Mouse (Mus musculus): ENCODE data around the gene Plaur. TPM values are rescaled to one million over a fixed set of nuclear protein-coding genes. Genes with fewer than 3 reads are reported as not detected.

Gene Plaur
- polyA plus RNA-seq, 1 experiment from 2014 or later: 14.4 TPM

- no peak overlapping the region for H3K4me2 ChIP-seq
- peaks cover 4% of the 10 kb centered on the region for H3K4me1 ChIP-seq
- H3K9ac ChIP-seq: no peak overlapping the region
- no peaks in the 10 kb centered on the region for H3K9me3 ChIP-seq (replicated peaks)
- no peak overlapping the region for H3K27ac ChIP-seq
- H3K27me3 ChIP-seq: peaks cover 19% of the 10 kb centered on the region; the same call in 1 of the 2 replicates
- WGBS: 68% methylated on average over 16 of the region's 16 CpGs
- H3K4me3 ChIP-seq (replicated peaks): no peak overlapping the region
- no peak for ATAC-seq (replicated peaks; ENCODE audit: low FRiP score)
- no peaks in the 10 kb centered on the region for H3K36me3 ChIP-seq
These were observed 32.7 kb upstream of the Plaur start for GRCm38 (mm10) chr7:24429413-24430112.

DNA sequence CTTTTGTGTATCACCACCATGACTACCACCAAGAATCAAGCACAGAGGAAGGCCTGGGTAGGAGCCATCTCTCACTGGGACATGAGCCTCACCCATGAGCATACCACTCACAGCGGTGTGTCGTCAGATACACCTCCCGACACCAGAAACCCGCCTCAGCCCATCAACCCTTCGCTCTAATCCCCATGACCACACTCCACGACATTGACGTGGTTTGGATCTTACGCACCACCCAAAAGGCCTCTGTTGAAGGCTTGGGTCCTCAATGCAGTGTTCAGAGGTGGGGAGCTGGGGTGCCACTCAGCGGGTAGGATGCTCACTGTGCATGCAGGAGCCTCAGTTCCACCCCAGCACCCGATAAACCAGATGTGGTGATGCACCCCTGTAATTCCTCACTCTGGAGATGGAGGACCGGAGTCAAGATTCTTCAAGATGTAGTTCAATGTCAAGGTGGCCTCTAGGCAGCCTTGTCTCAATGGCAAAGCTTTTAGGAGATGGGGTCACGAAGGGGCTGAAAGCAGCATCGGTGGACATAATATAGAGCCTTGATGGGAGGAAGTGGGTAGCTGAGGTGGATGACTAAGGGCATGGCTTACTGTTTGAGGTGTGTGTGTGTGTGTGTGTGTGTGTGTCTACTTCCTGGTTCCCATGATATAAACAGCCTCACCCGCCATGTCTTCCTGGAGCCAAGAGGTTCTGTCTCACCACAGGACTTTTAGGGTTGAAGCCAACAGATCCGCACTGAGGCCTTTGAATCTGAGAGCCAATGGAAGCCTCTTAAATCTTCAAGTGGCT is 31.5 kb upstream of the Plaur start:
- Histone ChIP-seq H3K4me1 (0 out of 2 replicates have a peak, but pooled peaks cover 2% of the 10 kb centered on the region), H3K36me3 (no peaks in the 10 kb centered on the region), H3K4me3 (replicated peaks) (no peak overlapping the region), H3K27ac (no peak overlapping the region), H3K9me3 (replicated peaks) (no peaks in the 10 kb centered on the region), H3K27me3 (peaks cover 19% of the 10 kb centered on the region; the same call in 1 of the 2 replicates), H3K9ac (no peak overlapping the region), H3K4me2 (no peak overlapping the region)
- WGBS: 93% methylated on average over 15 of the region's 15 CpGs
- ATAC-seq (replicated peaks; ENCODE audit: low FRiP score): no peak

DNA sequence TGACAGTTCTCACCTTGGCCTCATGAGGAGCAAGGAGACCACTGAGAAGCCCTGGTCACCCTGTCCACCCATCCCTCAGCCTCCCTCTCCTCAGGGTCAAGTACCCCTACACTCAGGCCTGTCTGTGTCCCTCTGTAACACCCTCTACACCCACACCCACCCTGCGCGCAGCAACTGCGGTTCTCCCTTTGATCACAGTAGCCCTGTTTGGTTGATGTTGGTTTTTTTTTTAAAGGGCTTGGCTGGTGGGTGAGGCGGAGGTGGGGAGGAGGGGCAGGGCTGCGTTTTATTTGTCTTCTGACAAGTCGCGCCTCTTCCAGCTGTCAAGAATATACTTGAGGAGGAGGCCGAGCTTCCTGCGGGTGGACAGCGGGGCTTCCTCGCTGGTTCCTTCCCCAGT is 30.6 kb upstream of the Plaur start:
- H3K4me1 ChIP-seq: 0 out of 2 replicates have a peak, but pooled peaks cover 2% of the 10 kb centered on the region
- H3K27me3 ChIP-seq: peaks cover 19% of the 10 kb centered on the region; the same call in 1 of the 2 replicates
- ATAC-seq (replicated peaks; ENCODE audit: low FRiP score): no peak
- H3K4me3 ChIP-seq (replicated peaks): no peak overlapping the region
- H3K36me3 ChIP-seq: no peaks in the 10 kb centered on the region
- H3K9ac ChIP-seq: no peak overlapping the region
- 53% methylated on average over 11 of the region's 11 CpGs for WGBS
- H3K9me3 ChIP-seq (replicated peaks): no peaks in the 10 kb centered on the region
- H3K4me2 ChIP-seq: no peak overlapping the region
- no peak overlapping the region for H3K27ac ChIP-seq

- Histone ChIP-seq H3K9ac (no peak overlapping the region), H3K27ac (no peak overlapping the region), H3K4me2 (no peak overlapping the region), H3K4me3 (replicated peaks) (no peak overlapping the region), H3K36me3 (no peaks in the 10 kb centered on the region), H3K4me1 (no peaks in the 10 kb centered on the region), H3K27me3 (peaks cover 19% of the 10 kb centered on the region; the same call in 1 of the 2 replicates), H3K9me3 (replicated peaks) (no peaks in the 10 kb centered on the region)
- 80% methylated on average over 5 of the region's 5 CpGs for WGBS
- ATAC-seq (replicated peaks; ENCODE audit: low FRiP score): no peak
These were observed 27.0 kb upstream of the Plaur start for GRCm38 (mm10) chr7:24435305-24435704.

DNA sequence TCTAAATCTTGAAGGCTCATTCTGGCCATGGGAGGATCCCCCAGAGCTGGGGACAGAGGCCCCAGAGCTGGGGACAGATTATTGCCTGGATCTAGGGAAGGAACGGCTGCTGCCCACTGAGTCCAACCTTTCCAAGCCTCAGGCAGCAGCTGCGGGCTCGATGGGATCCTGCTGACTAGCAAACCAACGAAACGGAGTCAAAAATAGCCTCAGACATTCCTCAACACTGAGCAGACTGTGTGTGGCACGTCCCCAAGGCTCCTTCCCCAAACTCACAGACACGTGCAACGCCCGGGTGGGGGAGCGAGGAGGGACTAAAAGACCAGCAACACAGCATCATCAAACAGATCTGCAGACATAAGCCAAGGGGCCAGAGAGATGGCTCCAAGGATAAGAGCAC is 24.3 kb upstream of the Plaur start:
- Histone ChIP-seq H3K9me3 (replicated peaks) (no peaks in the 10 kb centered on the region), H3K36me3 (no peaks in the 10 kb centered on the region), H3K27ac (no peak overlapping the region), H3K4me1 (no peaks in the 10 kb centered on the region), H3K4me2 (no peak overlapping the region), H3K9ac (no peak overlapping the region), H3K27me3 (peaks cover 8% of the 10 kb centered on the region; the same call in 1 of the 2 replicates), H3K4me3 (replicated peaks) (no peak overlapping the region)
- ATAC-seq (replicated peaks; ENCODE audit: low FRiP score): no peak
- 74% methylated on average over 10 of the region's 10 CpGs for WGBS

- H3K9ac ChIP-seq: no peak overlapping the region
- H3K27me3 ChIP-seq: no peaks in the 10 kb centered on the region
- no peak overlapping the region for H3K27ac ChIP-seq
- H3K4me2 ChIP-seq: no peak overlapping the region
- 87% methylated on average over 6 of the region's 6 CpGs for WGBS
- H3K4me3 ChIP-seq (replicated peaks): no peak overlapping the region
- H3K4me1 ChIP-seq: no peaks in the 10 kb centered on the region
- no peak for ATAC-seq (replicated peaks; ENCODE audit: low FRiP score)
- no peaks in the 10 kb centered on the region for H3K9me3 ChIP-seq (replicated peaks)
- no peaks in the 10 kb centered on the region for H3K36me3 ChIP-seq
These were observed 23.1 kb upstream of the Plaur start for GRCm38 (mm10) chr7:24439191-24439590.

GRCm38 (mm10) chr7:24439891-24440290 is 22.4 kb upstream of the Plaur start:
- 78% methylated on average over 7 of the region's 7 CpGs for WGBS
- H3K4me2 ChIP-seq: no peak overlapping the region

GRCm38 (mm10) chr7:24441785-24442184 is 20.5 kb upstream of the Plaur start:
- ATAC-seq (replicated peaks; ENCODE audit: low FRiP score): no peak
- Histone ChIP-seq H3K9ac (no peak overlapping the region), H3K9me3 (replicated peaks) (no peaks in the 10 kb centered on the region), H3K4me2 (no peak overlapping the region), H3K4me1 (no peaks in the 10 kb centered on the region), H3K27ac (no peak overlapping the region), H3K36me3 (no peaks in the 10 kb centered on the region), H3K4me3 (replicated peaks) (no peak overlapping the region), H3K27me3 (no peaks in the 10 kb centered on the region)
- 11% methylated on average over 1 of the region's 1 CpGs for WGBS

More at GRCm38 (mm10) chr7:24439891-24440290, 22.4 kb upstream of the Plaur start:
- no peak overlapping the region for H3K27ac ChIP-seq
- no peaks in the 10 kb centered on the region for H3K9me3 ChIP-seq (replicated peaks)
- H3K27me3 ChIP-seq: no peaks in the 10 kb centered on the region
- H3K4me1 ChIP-seq: no peaks in the 10 kb centered on the region
- no peak for ATAC-seq (replicated peaks; ENCODE audit: low FRiP score)
- H3K4me3 ChIP-seq (replicated peaks): no peak overlapping the region
- H3K9ac ChIP-seq: no peak overlapping the region
- H3K36me3 ChIP-seq: no peaks in the 10 kb centered on the region

DNA sequence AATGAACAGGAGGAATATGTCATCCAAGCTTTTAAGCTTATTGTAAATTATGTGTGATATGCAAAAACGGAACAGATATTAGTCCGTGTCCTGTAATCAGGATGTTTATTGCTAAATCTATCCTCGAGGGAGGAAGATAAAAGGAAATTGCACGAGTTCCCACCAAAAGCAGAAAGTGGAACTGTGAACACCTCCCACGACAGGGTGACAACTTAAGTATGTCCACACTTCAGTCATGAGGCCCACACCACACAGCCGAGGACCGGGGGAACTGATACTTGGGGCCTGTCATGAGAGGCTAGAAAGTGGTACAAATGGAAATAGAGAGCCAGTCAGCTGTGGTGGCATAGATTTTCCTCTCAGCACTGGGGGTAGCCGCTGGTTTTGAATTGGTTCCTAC is 20.0 kb upstream of the Plaur start:
- Histone ChIP-seq H3K27me3 (no peaks in the 10 kb centered on the region), H3K36me3 (no peaks in the 10 kb centered on the region), H3K4me3 (replicated peaks) (no peak overlapping the region), H3K27ac (no peak overlapping the region), H3K4me2 (no peak overlapping the region), H3K9ac (no peak overlapping the region), H3K9me3 (replicated peaks) (no peaks in the 10 kb centered on the region), H3K4me1 (no peaks in the 10 kb centered on the region)
- ATAC-seq (replicated peaks; ENCODE audit: low FRiP score): no peak
- WGBS: 52% methylated on average over 8 of the region's 8 CpGs

- no peaks in the 10 kb centered on the region for H3K36me3 ChIP-seq
- H3K4me2 ChIP-seq: no peak overlapping the region
- H3K4me1 ChIP-seq: 0 out of 2 replicates have a peak, but pooled peaks cover 4% of the 10 kb centered on the region
- H3K27ac ChIP-seq: no peak overlapping the region
- WGBS: 88% methylated on average over 9 of the region's 9 CpGs
- ATAC-seq (replicated peaks; ENCODE audit: low FRiP score): no peak
- H3K4me3 ChIP-seq (replicated peaks): no peak overlapping the region
- no peak overlapping the region for H3K9ac ChIP-seq
- no peaks in the 10 kb centered on the region for H3K27me3 ChIP-seq
- H3K9me3 ChIP-seq (replicated peaks): no peaks in the 10 kb centered on the region
These were observed 16.9 kb upstream of the Plaur start for GRCm38 (mm10) chr7:24445266-24445926.

- Histone ChIP-seq H3K4me3 (replicated peaks) (no peak overlapping the region), H3K27ac (no peak overlapping the region), H3K9me3 (replicated peaks) (no peaks in the 10 kb centered on the region), H3K9ac (no peak overlapping the region), H3K4me2 (no peak overlapping the region), H3K4me1 (0 out of 2 replicates have a peak, but pooled peaks cover 4% of the 10 kb centered on the region), H3K27me3 (no peaks in the 10 kb centered on the region), H3K36me3 (no peaks in the 10 kb centered on the region)
- no peak for ATAC-seq (replicated peaks; ENCODE audit: low FRiP score)
- 80% methylated on average over 7 of the region's 7 CpGs for WGBS
These were observed 15.5 kb upstream of the Plaur start for GRCm38 (mm10) chr7:24446697-24447340.

Data from kidney, embryonic 15.5 days (tissue).